Mouse (Mus musculus) liver, postnatal 0 days (tissue): Measurements from ENCODE around the gene Mxra8.

Source experiments
- CTCF ChIP-seq: sonication (generic); IDR thresholded peaks from 2 replicates; pipeline ENCODE4 v1.5.1; 2016; ENCODE audit warnings: antibody characterized with exemption, low read depth
- EP300 ChIP-seq: IDR thresholded peaks from 2 replicates; pipeline ENCODE4 v1.6.1; 2016; ENCODE audit warnings: antibody characterized with exemption, low read depth, mild to moderate bottlenecking

GRCm38 (mm10) chr4:155849391-155849790 is 9.9 kb downstream of the Mxra8 start:
- TF ChIP-seq CTCF: no peak
- no peak for TF ChIP-seq EP300
